Mouse (Mus musculus) frontal cortex, postnatal 10 days (tissue): ENCODE data around the gene Oas1a.
A peak's percentile ranks its signal among the peaks of the same experiment; 100 is the strongest.
"Not testable (repeated sequence)": the region's sequence is repeated elsewhere in the genome, so short reads cannot be mapped to it uniquely, and the experiment has no call there.

ENCODE experiments used
- DNase-seq, 2 experiments: peaks; one replicate each; pipeline ENCODE4 v3.0.0; 2022; ENCODE audit warnings: low spot score in 2 of 2, mixed read lengths in 1 of 2

The Oas1a gene

GRCm38 (mm10) chr5:120906791-120907733 is at the start of gene Oas1a:
Gene Oas1a (minus strand): TSS chr5:120907521.
- not testable (repeated sequence) for DNase-seq

GRCm38 (mm10) chr5:120953974-120954373 is 46.7 kb upstream of the Oas1a start:
- peak in 1 of 2 experiments; percentile 40 for DNase-seq

- no peak for DNase-seq
Observed at GRCm38 (mm10) chr5:120952242-120952770, 45.0 kb upstream of the Oas1a start.

GRCm38 (mm10) chr5:120942076-120942475 is 34.8 kb upstream of the Oas1a start:
- DNase-seq = no peak

- no peak for DNase-seq
Observed at GRCm38 (mm10) chr5:120938586-120938985, 31.3 kb upstream of the Oas1a start.

GRCm38 (mm10) chr5:120937841-120938240 is 30.5 kb upstream of the Oas1a start:
- DNase-seq = no peak

GRCm38 (mm10) chr5:120933966-120934365 is 26.6 kb upstream of the Oas1a start:
- no peak for DNase-seq

- DNase-seq = no peak
Observed at GRCm38 (mm10) chr5:120927036-120927435, 19.7 kb upstream of the Oas1a start.

GRCm38 (mm10) chr5:120926311-120926710 is 19.0 kb upstream of the Oas1a start:
- DNase-seq = not testable (repeated sequence)

GRCm38 (mm10) chr5:120924520-120924919 is 17.2 kb upstream of the Oas1a start:
- DNase-seq = not testable (repeated sequence)

- no peak for DNase-seq
Observed at GRCm38 (mm10) chr5:120923969-120924368, 16.6 kb upstream of the Oas1a start.

- DNase-seq = no peak
Observed at GRCm38 (mm10) chr5:120920296-120920695, 13.0 kb upstream of the Oas1a start.

- not testable (repeated sequence) for DNase-seq
Observed at GRCm38 (mm10) chr5:120919156-120919935, 12.0 kb upstream of the Oas1a start.

- DNase-seq = not testable (repeated sequence)
Observed at GRCm38 (mm10) chr5:120914204-120914603, 6.9 kb upstream of the Oas1a start, which contains the start of gene Oas1d. Gene Oas1d (plus strand): TSS chr5:120914536.

- no peak for DNase-seq
Observed at GRCm38 (mm10) chr5:120908196-120908920, 1.0 kb upstream of the Oas1a start.

GRCm38 (mm10) chr5:120902056-120902455 is 5.3 kb downstream of the Oas1a start:
- no peak for DNase-seq

GRCm38 (mm10) chr5:120900666-120901065 is 6.7 kb downstream of the Oas1a start:
- no peak for DNase-seq

GRCm38 (mm10) chr5:120898726-120899125 is 8.6 kb downstream of the Oas1a start:
- no peak for DNase-seq

GRCm38 (mm10) chr5:120898307-120898706 is 9.0 kb downstream of the Oas1a start:
- no peak for DNase-seq

GRCm38 (mm10) chr5:120895231-120895900 is 12.0 kb downstream of the Oas1a start:
- no peak for DNase-seq

GRCm38 (mm10) chr5:120894692-120895091 is 12.6 kb downstream of the Oas1a start:
- DNase-seq = not testable (repeated sequence)
